Mouse (Mus musculus): ENCODE data around the gene Lsm7. TPM values are rescaled to one million over a fixed set of nuclear protein-coding genes. Genes with fewer than 3 reads are reported as not detected.

Gene Lsm7
- polyA plus RNA-seq, 1 experiment, result 17.4 TPM

GRCm38 (mm10) chr10:80843931-80844547 is 11.0 kb downstream of the Lsm7 start, which contains the start of gene Lingo3:
Lingo3 (minus strand) TSS chr10:80844039.
- Histone ChIP-seq H3K9me3 (ENCODE audit: control insufficient read depth, low read length) (no peaks in the 10 kb centered on the region; the same call in 1 of the 2 replicates), H3K4me1 (ENCODE audit: control insufficient read depth) (peaks cover 15% of the 10 kb centered on the region), H3K4me3 (replicated peaks) (no peak within 1 kb of the TSS), H3K27me3 (ENCODE audit: control insufficient read depth) (peaks cover 79% of the 10 kb centered on the region), H3K36me3 (ENCODE audit: control insufficient read depth) (no peaks in the 10 kb centered on the region)
- TF ChIP-seq TAL1 (IDR thresholded peaks at IDR 0.05; ENCODE audit: low read length) (no peak), GATA1 (IDR thresholded peaks at IDR 0.05; ENCODE audit: low read length) (no peak)

- Histone ChIP-seq H3K4me1 (ENCODE audit: control insufficient read depth) (peaks cover 8% of the 10 kb centered on the region), H3K4me3 (replicated peaks) (no peak overlapping the region), H3K9me3 (ENCODE audit: control insufficient read depth, low read length) (no peaks in the 10 kb centered on the region; the same call in 1 of the 2 replicates), H3K27me3 (ENCODE audit: control insufficient read depth) (peaks cover 86% of the 10 kb centered on the region), H3K36me3 (ENCODE audit: control insufficient read depth) (no peaks in the 10 kb centered on the region)
- TF ChIP-seq GATA1 (IDR thresholded peaks at IDR 0.05; ENCODE audit: low read length), result no peak
- TF ChIP-seq TAL1 (IDR thresholded peaks at IDR 0.05; ENCODE audit: low read length), result no peak
Observed at GRCm38 (mm10) chr10:80843087-80843930, 11.7 kb downstream of the Lsm7 start.

- Histone ChIP-seq H3K27me3 (ENCODE audit: control insufficient read depth) (peaks cover 96% of the 10 kb centered on the region), H3K4me1 (ENCODE audit: control insufficient read depth) (peaks cover 8% of the 10 kb centered on the region), H3K36me3 (ENCODE audit: control insufficient read depth) (no peaks in the 10 kb centered on the region), H3K9me3 (ENCODE audit: control insufficient read depth, low read length) (no peaks in the 10 kb centered on the region; the same call in 1 of the 2 replicates), H3K4me3 (replicated peaks) (no peak overlapping the region)
- TF ChIP-seq GATA1 (IDR thresholded peaks at IDR 0.05; ENCODE audit: low read length), result no peak
- no peak for TF ChIP-seq TAL1 (IDR thresholded peaks at IDR 0.05; ENCODE audit: low read length)
Observed at GRCm38 (mm10) chr10:80842334-80842733, 12.7 kb downstream of the Lsm7 start.

- H3K27me3 ChIP-seq (ENCODE audit: control insufficient read depth), result peaks cover 97% of the 10 kb centered on the region
- H3K4me3 ChIP-seq (replicated peaks), result no peak overlapping the region
- no peaks in the 10 kb centered on the region for H3K36me3 ChIP-seq (ENCODE audit: control insufficient read depth)
- H3K4me1 ChIP-seq (ENCODE audit: control insufficient read depth), result peaks cover 14% of the 10 kb centered on the region
- no peaks in the 10 kb centered on the region; the same call in 1 of the 2 replicates for H3K9me3 ChIP-seq (ENCODE audit: control insufficient read depth, low read length)
- TF ChIP-seq GATA1 (IDR thresholded peaks at IDR 0.05; ENCODE audit: low read length), result no peak
- TF ChIP-seq TAL1 (IDR thresholded peaks at IDR 0.05; ENCODE audit: low read length), result no peak
Observed at GRCm38 (mm10) chr10:80841685-80842084, 13.3 kb downstream of the Lsm7 start.

GRCm38 (mm10) chr10:80839848-80840247 is 15.2 kb downstream of the Lsm7 start:
- Histone ChIP-seq H3K9me3 (ENCODE audit: control insufficient read depth, low read length) (peaks cover 11% of the 10 kb centered on the region), H3K36me3 (ENCODE audit: control insufficient read depth) (no peaks in the 10 kb centered on the region), H3K4me1 (ENCODE audit: control insufficient read depth) (peaks cover 17% of the 10 kb centered on the region), H3K4me3 (replicated peaks) (no peak overlapping the region), H3K27me3 (ENCODE audit: control insufficient read depth) (peaks cover 97% of the 10 kb centered on the region)
- TF ChIP-seq GATA1 (IDR thresholded peaks at IDR 0.05; ENCODE audit: low read length), result no peak
- no peak for TF ChIP-seq TAL1 (IDR thresholded peaks at IDR 0.05; ENCODE audit: low read length)

GRCm38 (mm10) chr10:80838346-80838912 is 16.6 kb downstream of the Lsm7 start:
- no peaks in the 10 kb centered on the region; the same call in 1 of the 2 replicates for H3K36me3 ChIP-seq (ENCODE audit: control insufficient read depth)
- no peak overlapping the region for H3K4me3 ChIP-seq (replicated peaks)
- H3K9me3 ChIP-seq (ENCODE audit: control insufficient read depth, low read length), result peaks cover 18% of the 10 kb centered on the region
- H3K4me1 ChIP-seq (ENCODE audit: control insufficient read depth), result peaks cover 20% of the 10 kb centered on the region
- TF ChIP-seq GATA1 (IDR thresholded peaks at IDR 0.05; ENCODE audit: low read length) (no peak), TAL1 (IDR thresholded peaks at IDR 0.05; ENCODE audit: low read length) (no peak)
- H3K27me3 ChIP-seq (ENCODE audit: control insufficient read depth), result peaks cover 97% of the 10 kb centered on the region

GRCm38 (mm10) chr10:80837827-80838226 is 17.2 kb downstream of the Lsm7 start:
- TF ChIP-seq TAL1 (IDR thresholded peaks at IDR 0.05; ENCODE audit: low read length), result no peak
- no peak for TF ChIP-seq GATA1 (IDR thresholded peaks at IDR 0.05; ENCODE audit: low read length)
- peaks cover 18% of the 10 kb centered on the region for H3K9me3 ChIP-seq (ENCODE audit: control insufficient read depth, low read length)
- peaks cover 97% of the 10 kb centered on the region for H3K27me3 ChIP-seq (ENCODE audit: control insufficient read depth)
- no peaks in the 10 kb centered on the region; the same call in 1 of the 2 replicates for H3K36me3 ChIP-seq (ENCODE audit: control insufficient read depth)
- no peak overlapping the region for H3K4me3 ChIP-seq (replicated peaks)
- H3K4me1 ChIP-seq (ENCODE audit: control insufficient read depth), result peaks cover 24% of the 10 kb centered on the region

- H3K27me3 ChIP-seq (ENCODE audit: control insufficient read depth), result peaks cover 92% of the 10 kb centered on the region
- H3K4me3 ChIP-seq (replicated peaks), result no peak overlapping the region
- TF ChIP-seq GATA1 (IDR thresholded peaks at IDR 0.05; ENCODE audit: low read length), result no peak
- no peak for TF ChIP-seq TAL1 (IDR thresholded peaks at IDR 0.05; ENCODE audit: low read length)
- H3K9me3 ChIP-seq (ENCODE audit: control insufficient read depth, low read length), result peaks cover 18% of the 10 kb centered on the region
- no peaks in the 10 kb centered on the region; the same call in 1 of the 2 replicates for H3K36me3 ChIP-seq (ENCODE audit: control insufficient read depth)
- H3K4me1 ChIP-seq (ENCODE audit: control insufficient read depth), result peaks cover 28% of the 10 kb centered on the region
Observed at GRCm38 (mm10) chr10:80836949-80837379, 18.0 kb downstream of the Lsm7 start.

- Histone ChIP-seq H3K36me3 (ENCODE audit: control insufficient read depth) (peaks cover 12% of the 10 kb centered on the region), H3K4me1 (ENCODE audit: control insufficient read depth) (peaks cover 41% of the 10 kb centered on the region), H3K27me3 (ENCODE audit: control insufficient read depth) (peaks cover 79% of the 10 kb centered on the region), H3K9me3 (ENCODE audit: control insufficient read depth, low read length) (peaks cover 18% of the 10 kb centered on the region), H3K4me3 (replicated peaks) (no peak overlapping the region)
- TF ChIP-seq TAL1 (IDR thresholded peaks at IDR 0.05; ENCODE audit: low read length) (no peak), GATA1 (IDR thresholded peaks at IDR 0.05; ENCODE audit: low read length) (no peak)
Observed at GRCm38 (mm10) chr10:80835617-80836016, 19.4 kb downstream of the Lsm7 start.

All from erythroblast, embryonic 14.5 days (primary cell).